Mouse (Mus musculus): Measurements from ENCODE around the gene Gm43517.

- TF ChIP-seq POLR2A (IDR thresholded peaks at IDR 0.05; ENCODE audit: control insufficient read depth, extremely low read depth, insufficient read depth, low read length, poor library complexity): no peak
- TF ChIP-seq CTCF (IDR thresholded peaks at IDR 0.05; ENCODE audit: borderline replicate concordance, control insufficient read depth, extremely low read depth, insufficient read depth, low read length, poor library complexity): no peak
Measured at GRCm38 (mm10) chr12:49379446-49379845, 5.5 kb upstream of the Gm43517 start.
